Mouse (Mus musculus): ENCODE results near the gene Slc35a5. TPM values are rescaled to one million over a fixed set of nuclear protein-coding genes. Genes with fewer than 3 reads are reported as not detected.

Slc35a5 gene
- polyA plus RNA-seq, 1 experiment = 46.1 TPM

GRCm38 (mm10) chr16:45097467-45097866, 61.0 kb downstream of the Slc35a5 start:
- H3K27ac ChIP-seq (ENCODE audit: insufficient read depth, low read length) = no peak overlapping the region
- TF ChIP-seq POLR2A (IDR thresholded peaks at IDR 0.05; ENCODE audit: low read depth, low read length) (no peak), CTCF (IDR thresholded peaks at IDR 0.05; ENCODE audit: borderline replicate concordance, insufficient read depth, low read length) (no peak)
- H3K4me3 ChIP-seq (ENCODE audit: insufficient read depth, low read length) = peak overlapping the region; percentile 36
- peaks cover 12% of the 10 kb centered on the region; the same call in 1 of the 2 replicates for H3K4me1 ChIP-seq (ENCODE audit: control insufficient read depth, insufficient read depth, low read length)

GRCm38 (mm10) chr16:45095561-45096482, 62.7 kb downstream of the Slc35a5 start:
- Histone ChIP-seq H3K27ac (ENCODE audit: insufficient read depth, low read length) (no peak overlapping the region), H3K4me1 (ENCODE audit: control insufficient read depth, insufficient read depth, low read length) (peaks cover 8% of the 10 kb centered on the region; the same call in 1 of the 2 replicates), H3K4me3 (ENCODE audit: insufficient read depth, low read length) (peak overlapping the region; percentile 64)
- TF ChIP-seq POLR2A (IDR thresholded peaks at IDR 0.05; ENCODE audit: low read depth, low read length) (0 out of 2 replicates have a peak, but pooled peaks have one; percentile 9), CTCF (IDR thresholded peaks at IDR 0.05; ENCODE audit: borderline replicate concordance, insufficient read depth, low read length) (no peak)

GRCm38 (mm10) chr16:45095030-45095429, 63.5 kb downstream of the Slc35a5 start:
- Histone ChIP-seq H3K4me1 (ENCODE audit: control insufficient read depth, insufficient read depth, low read length) (peaks cover 7% of the 10 kb centered on the region; the same call in 1 of the 2 replicates), H3K4me3 (ENCODE audit: insufficient read depth, low read length) (peak overlapping the region; percentile 64), H3K27ac (ENCODE audit: insufficient read depth, low read length) (peak overlapping the region; percentile 88)
- TF ChIP-seq CTCF (IDR thresholded peaks at IDR 0.05; ENCODE audit: borderline replicate concordance, insufficient read depth, low read length) (no peak), POLR2A (IDR thresholded peaks at IDR 0.05; ENCODE audit: low read depth, low read length) (no peak; the same call in 1 of the 2 replicates)

GRCm38 (mm10) chr16:45094136-45094756, 64.3 kb downstream of the Slc35a5 start:
- TF ChIP-seq CTCF (IDR thresholded peaks at IDR 0.05; ENCODE audit: borderline replicate concordance, insufficient read depth, low read length) = no peak
- TF ChIP-seq POLR2A (IDR thresholded peaks at IDR 0.05; ENCODE audit: low read depth, low read length) = peak; percentile 60
- peak overlapping the region; percentile 88 for H3K27ac ChIP-seq (ENCODE audit: insufficient read depth, low read length)
- H3K4me3 ChIP-seq (ENCODE audit: insufficient read depth, low read length) = peak overlapping the region; percentile 64
- peaks cover 7% of the 10 kb centered on the region; the same call in 1 of the 2 replicates for H3K4me1 ChIP-seq (ENCODE audit: control insufficient read depth, insufficient read depth, low read length)

- peak; percentile 63 for TF ChIP-seq POLR2A (IDR thresholded peaks at IDR 0.05; ENCODE audit: low read depth, low read length)
- no peak for TF ChIP-seq CTCF (IDR thresholded peaks at IDR 0.05; ENCODE audit: borderline replicate concordance, insufficient read depth, low read length)
- Histone ChIP-seq H3K4me3 (ENCODE audit: insufficient read depth, low read length) (peak within 1 kb of the TSS; percentile 64), H3K27ac (ENCODE audit: insufficient read depth, low read length) (peak within 1 kb of the TSS; percentile 88), H3K4me1 (ENCODE audit: control insufficient read depth, insufficient read depth, low read length) (0 out of 2 replicates have a peak, but pooled peaks cover 4% of the 10 kb centered on the region)
These were observed 65.3 kb downstream of the Slc35a5 start, which contains the start of gene Ccdc80 for GRCm38 (mm10) chr16:45093137-45093731. Gene Ccdc80 (plus strand): TSS chr16:45093402.

- Histone ChIP-seq H3K4me3 (ENCODE audit: insufficient read depth, low read length) (no peak overlapping the region), H3K27ac (ENCODE audit: insufficient read depth, low read length) (no peak overlapping the region)
- TF ChIP-seq CTCF (IDR thresholded peaks at IDR 0.05; ENCODE audit: borderline replicate concordance, insufficient read depth, low read length) (peak; percentile 93), POLR2A (IDR thresholded peaks at IDR 0.05; ENCODE audit: low read depth, low read length) (no peak)
These were observed 68.5 kb downstream of the Slc35a5 start for GRCm38 (mm10) chr16:45090005-45090404.

More at GRCm38 (mm10) chr16:45090005-45090404, 68.5 kb downstream of the Slc35a5 start:
- 0 out of 2 replicates have a peak, but pooled peaks cover 2% of the 10 kb centered on the region for H3K4me1 ChIP-seq (ENCODE audit: control insufficient read depth, insufficient read depth, low read length)

Other genes starting within 250 kb of the Slc35a5 start
- gene Cd200r3, start 215.0 kb downstream of the Slc35a5 start, polyA plus RNA-seq (2011; ENCODE audit: insufficient read length, low read depth, missing spikeins) = not detected in 2 replicates
- gene Ccdc80, start 65.3 kb downstream of the Slc35a5 start, polyA plus RNA-seq (2011; ENCODE audit: insufficient read length, low read depth, missing spikeins) = 640 and 641 TPM in 2 replicates
- 57.1 and 72.5 TPM in 2 replicates for gene Atg3, start 79 bp upstream of the Slc35a5 start, polyA plus RNA-seq (2011; ENCODE audit: insufficient read length, low read depth, missing spikeins)
- not detected in 2 replicates for gene Btla, start 65.6 kb upstream of the Slc35a5 start, polyA plus RNA-seq (2011; ENCODE audit: insufficient read length, low read depth, missing spikeins)

Data from embryonic fibroblast, embryonic 13.5 days (primary cell).